Mouse (Mus musculus): Measurements from ENCODE around the gene Otx1. TPM values are rescaled to one million over a fixed set of nuclear protein-coding genes. Genes with fewer than 3 reads are reported as not detected.
A peak's percentile ranks its signal among the peaks of the same experiment; 100 is the strongest.

Otx1 gene
- 9.9 and 15.2 TPM in 2 replicates for polyA plus RNA-seq (2014; fragmentation: Nextera tagmentation; extraction: Ambion mirVana)

GRCm38 (mm10) chr11:22002783-22003340 lies at the start of gene Otx1:
TSS of gene Otx1 (minus strand) at chr11:22002897.
- Histone ChIP-seq H3K27ac (replicated peaks; ENCODE audit: low read depth, low read length) (peak within 1 kb of the TSS; percentile 88), H3K27me3 (ENCODE audit: control insufficient read depth, insufficient read depth, low read length) (peaks cover 51% of the 10 kb centered on the region)
- under 1% methylated on average over 34 of the region's 34 CpGs for WGBS

GRCm38 (mm10) chr11:22050864-22051263 lies 48.2 kb upstream of the Otx1 start:
- no peak overlapping the region for H3K4me2 ChIP-seq (ENCODE audit: low read length)
- DNase-seq (no peak), ATAC-seq (ENCODE audit: low FRiP score, low TSS enrichment) (no peak)
- 0 out of 2 replicates have a peak, but pooled peaks cover 5% of the 10 kb centered on the region for H3K4me1 ChIP-seq (ENCODE audit: control insufficient read depth, insufficient read depth, low read length)
- WGBS = 82% methylated on average over 7 of the region's 7 CpGs
- H3K4me3 ChIP-seq (replicated peaks; ENCODE audit: low read depth, low read length) = no peak overlapping the region
- no peaks in the 10 kb centered on the region for H3K27me3 ChIP-seq (ENCODE audit: control insufficient read depth, insufficient read depth, low read length)
- peaks cover 9% of the 10 kb centered on the region for H3K36me3 ChIP-seq (ENCODE audit: control insufficient read depth, insufficient read depth, low read length)
- H3K27ac ChIP-seq (replicated peaks; ENCODE audit: low read depth, low read length) = no peak overlapping the region
- no peak overlapping the region for H3K9ac ChIP-seq (replicated peaks; ENCODE audit: low read length)
- no peaks in the 10 kb centered on the region for H3K9me3 ChIP-seq (ENCODE audit: control insufficient read depth, low read length)

More at GRCm38 (mm10) chr11:22002783-22003340, at the start of gene Otx1:
- H3K9ac ChIP-seq (replicated peaks; ENCODE audit: low read length) = peak within 1 kb of the TSS; percentile 66
- H3K4me2 ChIP-seq (ENCODE audit: low read length) = peak within 1 kb of the TSS; percentile 74
- H3K4me1 ChIP-seq (ENCODE audit: control insufficient read depth, insufficient read depth, low read length) = peaks cover 32% of the 10 kb centered on the region
- ATAC-seq (ENCODE audit: low FRiP score, low TSS enrichment) = no peak
- H3K4me3 ChIP-seq (replicated peaks; ENCODE audit: low read depth, low read length) = peak within 1 kb of the TSS; percentile 57
- no peaks in the 10 kb centered on the region for H3K36me3 ChIP-seq (ENCODE audit: control insufficient read depth, insufficient read depth, low read length)
- H3K9me3 ChIP-seq (ENCODE audit: control insufficient read depth, low read length) = no peaks in the 10 kb centered on the region
- peak; percentile 75 for DNase-seq

DNA sequence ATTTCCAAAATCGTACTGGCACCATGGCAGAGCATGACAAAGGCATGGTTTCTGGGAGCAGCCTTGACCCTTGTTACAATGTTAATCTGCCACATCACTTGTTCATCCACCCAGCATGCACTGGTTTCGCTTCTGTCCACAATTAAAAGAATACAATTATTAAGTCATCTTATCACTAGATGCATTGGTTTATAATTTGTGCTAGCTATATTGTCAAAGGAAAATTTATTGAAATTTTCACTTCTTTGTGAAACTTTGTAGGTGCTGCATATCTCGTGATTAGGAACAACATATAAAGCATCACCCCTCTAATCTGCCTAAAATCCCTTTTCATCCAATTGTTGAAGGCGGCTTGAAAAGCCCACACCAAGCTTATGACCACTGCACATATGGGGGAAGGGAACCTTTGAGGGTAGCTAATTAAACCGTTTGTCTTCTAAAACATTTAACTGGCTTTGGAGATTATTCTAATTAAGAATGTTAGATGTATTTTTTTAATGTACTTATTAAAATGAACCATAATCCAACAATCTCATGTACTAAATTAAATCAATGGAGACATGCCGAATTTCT lies 37.2 kb upstream of the Otx1 start:
- H3K27me3 ChIP-seq (ENCODE audit: control insufficient read depth, insufficient read depth, low read length) = no peaks in the 10 kb centered on the region
- no peaks in the 10 kb centered on the region for H3K36me3 ChIP-seq (ENCODE audit: control insufficient read depth, insufficient read depth, low read length)
- 22% methylated on average over 6 of the region's 6 CpGs for WGBS
- DNase-seq = no peak
- no peak overlapping the region for H3K27ac ChIP-seq (replicated peaks; ENCODE audit: low read depth, low read length)
- no peak for ATAC-seq (ENCODE audit: low FRiP score, low TSS enrichment)
- H3K4me2 ChIP-seq (ENCODE audit: low read length) = no peak overlapping the region
- H3K9ac ChIP-seq (replicated peaks; ENCODE audit: low read length) = no peak overlapping the region
- H3K9me3 ChIP-seq (ENCODE audit: control insufficient read depth, low read length) = no peaks in the 10 kb centered on the region
- peaks cover 15% of the 10 kb centered on the region; the same call in 1 of the 2 replicates for H3K4me1 ChIP-seq (ENCODE audit: control insufficient read depth, insufficient read depth, low read length)
- no peak overlapping the region for H3K4me3 ChIP-seq (replicated peaks; ENCODE audit: low read depth, low read length)

DNA sequence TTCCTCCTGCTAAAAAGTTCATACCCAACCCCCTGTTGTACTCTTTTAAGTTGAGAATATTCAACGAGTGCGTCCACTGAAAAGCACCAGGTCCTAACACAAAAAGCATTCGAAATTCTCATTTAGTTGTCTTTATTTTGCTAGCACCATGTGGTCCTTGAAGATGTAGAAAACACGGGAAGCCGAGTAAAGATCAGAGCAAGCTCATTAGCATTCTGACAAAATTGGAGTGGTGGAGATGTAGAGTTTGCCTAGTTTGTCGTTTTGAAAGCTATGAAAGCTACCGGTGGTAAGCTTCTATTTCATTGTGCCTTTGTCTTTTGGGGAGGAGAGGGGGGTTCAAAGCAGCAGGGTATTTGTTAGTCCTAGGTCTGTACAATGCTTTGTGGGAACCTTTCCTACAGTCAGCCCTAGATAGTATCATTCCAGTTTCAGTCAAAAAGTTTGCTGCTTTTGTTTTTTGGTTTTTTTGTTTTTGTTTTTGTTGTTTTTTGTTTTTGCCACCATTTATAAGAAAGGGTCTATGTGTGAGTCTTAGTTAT lies 31.9 kb upstream of the Otx1 start:
- DNase-seq (no peak), ATAC-seq (ENCODE audit: low FRiP score, low TSS enrichment) (no peak)
- Histone ChIP-seq H3K27me3 (ENCODE audit: control insufficient read depth, insufficient read depth, low read length) (no peaks in the 10 kb centered on the region), H3K4me2 (ENCODE audit: low read length) (no peak overlapping the region), H3K9ac (replicated peaks; ENCODE audit: low read length) (no peak overlapping the region), H3K27ac (replicated peaks; ENCODE audit: low read depth, low read length) (no peak overlapping the region), H3K4me3 (replicated peaks; ENCODE audit: low read depth, low read length) (no peak overlapping the region), H3K9me3 (ENCODE audit: control insufficient read depth, low read length) (no peaks in the 10 kb centered on the region), H3K4me1 (ENCODE audit: control insufficient read depth, insufficient read depth, low read length) (no peaks in the 10 kb centered on the region), H3K36me3 (ENCODE audit: control insufficient read depth, insufficient read depth, low read length) (no peaks in the 10 kb centered on the region)
- WGBS = 3% methylated on average over 7 of the region's 7 CpGs

DNA sequence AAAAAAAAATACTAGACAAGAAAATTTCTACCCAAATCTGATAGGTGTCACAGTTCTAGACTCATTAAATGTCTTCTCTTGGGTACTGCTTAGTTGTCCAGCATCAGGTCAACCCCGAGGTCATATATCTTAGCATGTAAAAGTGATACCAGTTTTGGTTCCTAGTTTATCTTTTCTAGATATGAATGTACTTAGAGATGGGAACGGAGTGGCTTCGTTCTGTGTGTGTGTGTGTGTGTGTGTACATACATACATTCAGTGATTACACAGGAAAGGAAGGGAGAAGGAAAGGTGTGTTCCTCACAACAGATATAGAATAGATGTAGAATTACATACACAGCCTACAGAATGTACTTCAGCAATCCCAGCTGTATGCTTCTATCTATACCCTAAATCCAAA lies 30.9 kb upstream of the Otx1 start:
- no peak overlapping the region for H3K27ac ChIP-seq (replicated peaks; ENCODE audit: low read depth, low read length)
- H3K4me1 ChIP-seq (ENCODE audit: control insufficient read depth, insufficient read depth, low read length) = no peaks in the 10 kb centered on the region
- H3K9me3 ChIP-seq (ENCODE audit: control insufficient read depth, low read length) = no peaks in the 10 kb centered on the region
- no peak overlapping the region for H3K4me3 ChIP-seq (replicated peaks; ENCODE audit: low read depth, low read length)
- no peak for DNase-seq
- ATAC-seq (ENCODE audit: low FRiP score, low TSS enrichment) = no peak
- H3K36me3 ChIP-seq (ENCODE audit: control insufficient read depth, insufficient read depth, low read length) = no peaks in the 10 kb centered on the region
- H3K9ac ChIP-seq (replicated peaks; ENCODE audit: low read length) = no peak overlapping the region
- H3K4me2 ChIP-seq (ENCODE audit: low read length) = no peak overlapping the region
- no peaks in the 10 kb centered on the region for H3K27me3 ChIP-seq (ENCODE audit: control insufficient read depth, insufficient read depth, low read length)
- WGBS = 83% methylated on average over 3 of the region's 3 CpGs

- Histone ChIP-seq H3K27me3 (ENCODE audit: control insufficient read depth, insufficient read depth, low read length) (no peaks in the 10 kb centered on the region), H3K36me3 (ENCODE audit: control insufficient read depth, insufficient read depth, low read length) (peaks cover 3% of the 10 kb centered on the region; the same call in 1 of the 2 replicates), H3K4me3 (replicated peaks; ENCODE audit: low read depth, low read length) (no peak overlapping the region), H3K27ac (replicated peaks; ENCODE audit: low read depth, low read length) (no peak overlapping the region), H3K9ac (replicated peaks; ENCODE audit: low read length) (no peak overlapping the region), H3K4me1 (ENCODE audit: control insufficient read depth, insufficient read depth, low read length) (0 out of 2 replicates have a peak, but pooled peaks cover 10% of the 10 kb centered on the region), H3K4me2 (ENCODE audit: low read length) (no peak overlapping the region), H3K9me3 (ENCODE audit: control insufficient read depth, low read length) (peaks cover 4% of the 10 kb centered on the region; the same call in 1 of the 2 replicates)
- 96% methylated on average over 2 of the region's 2 CpGs for WGBS
- ATAC-seq (ENCODE audit: low FRiP score, low TSS enrichment) (no peak), DNase-seq (no peak)
Observed at GRCm38 (mm10) chr11:22020602-22021001, 17.9 kb upstream of the Otx1 start.

- Histone ChIP-seq H3K36me3 (ENCODE audit: control insufficient read depth, insufficient read depth, low read length) (peaks cover 3% of the 10 kb centered on the region; the same call in 1 of the 2 replicates), H3K27ac (replicated peaks; ENCODE audit: low read depth, low read length) (no peak overlapping the region), H3K4me2 (ENCODE audit: low read length) (peak overlapping the region; percentile 18; the same call in 1 of the 2 replicates), H3K9me3 (ENCODE audit: control insufficient read depth, low read length) (peaks cover 4% of the 10 kb centered on the region; the same call in 1 of the 2 replicates), H3K27me3 (ENCODE audit: control insufficient read depth, insufficient read depth, low read length) (no peaks in the 10 kb centered on the region), H3K9ac (replicated peaks; ENCODE audit: low read length) (no peak overlapping the region), H3K4me3 (replicated peaks; ENCODE audit: low read depth, low read length) (no peak overlapping the region), H3K4me1 (ENCODE audit: control insufficient read depth, insufficient read depth, low read length) (0 out of 2 replicates have a peak, but pooled peaks cover 10% of the 10 kb centered on the region)
- ATAC-seq (ENCODE audit: low FRiP score, low TSS enrichment) = peak; percentile 71
- 4% methylated on average over 8 of the region's 8 CpGs for WGBS
- peak; percentile 75 for DNase-seq
Observed at GRCm38 (mm10) chr11:22017444-22017843, 14.7 kb upstream of the Otx1 start.

DNA sequence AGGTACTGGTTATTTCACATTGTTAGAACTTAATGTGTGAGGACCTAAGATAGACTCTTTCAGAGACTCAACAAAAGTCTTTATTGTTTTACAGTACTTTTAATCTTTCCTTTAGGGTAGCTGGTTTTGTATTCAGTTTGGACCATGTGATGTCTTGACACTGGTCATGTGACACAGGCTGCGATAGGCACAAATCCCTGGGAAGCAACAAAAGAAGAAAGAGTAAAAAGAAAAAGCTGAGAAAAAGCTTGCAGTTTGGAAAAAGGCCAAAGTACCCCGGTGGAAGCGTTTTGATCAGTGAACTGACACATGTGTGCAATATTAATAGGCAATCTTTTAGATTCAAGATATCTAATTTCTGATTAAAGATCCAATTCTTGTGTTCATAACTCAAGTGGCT lies 13.6 kb upstream of the Otx1 start:
- Histone ChIP-seq H3K36me3 (ENCODE audit: control insufficient read depth, insufficient read depth, low read length) (peaks cover 3% of the 10 kb centered on the region; the same call in 1 of the 2 replicates), H3K4me1 (ENCODE audit: control insufficient read depth, insufficient read depth, low read length) (peaks cover 10% of the 10 kb centered on the region; the same call in 1 of the 2 replicates), H3K27ac (replicated peaks; ENCODE audit: low read depth, low read length) (no peak overlapping the region), H3K9ac (replicated peaks; ENCODE audit: low read length) (no peak overlapping the region), H3K27me3 (ENCODE audit: control insufficient read depth, insufficient read depth, low read length) (0 out of 2 replicates have a peak, but pooled peaks cover under 1% of the 10 kb centered on the region), H3K4me3 (replicated peaks; ENCODE audit: low read depth, low read length) (no peak overlapping the region), H3K4me2 (ENCODE audit: low read length) (no peak overlapping the region), H3K9me3 (ENCODE audit: control insufficient read depth, low read length) (peaks cover 4% of the 10 kb centered on the region; the same call in 1 of the 2 replicates)
- ATAC-seq (ENCODE audit: low FRiP score, low TSS enrichment) (no peak), DNase-seq (peak; percentile 55)
- 10% methylated on average over 3 of the region's 3 CpGs for WGBS
